Mouse (Mus musculus) hindbrain, embryonic 10.5 days (tissue): ENCODE data around the gene Mpzl3. TPM values are rescaled to one million over a fixed set of nuclear protein-coding genes. Genes with fewer than 3 reads are reported as not detected.
"Not testable (repeated sequence)": the region's sequence is repeated elsewhere in the genome, so short reads cannot be mapped to it uniquely, and the experiment has no call there.

ENCODE experiments used
- DNase-seq: peaks from one replicate; pipeline ENCODE4 v3.0.0-alpha.2; 2017; ENCODE audit warnings: low spot score
- H3K27ac ChIP-seq: fragments of 300-500 bp; sonication (generic); 2 replicates; pipeline ENCODE4 v1.5.1; 2016; ENCODE audit warnings: mild to moderate bottlenecking, moderate library complexity
- H3K27me3 ChIP-seq: fragments of 300-500 bp; sonication (generic); 2 replicates; pipeline ENCODE4 v1.6.1; 2016; ENCODE audit warnings: mild to moderate bottlenecking; ENCODE audit not compliant: poor library complexity, insufficient read depth, severe bottlenecking
- H3K36me3 ChIP-seq: fragments of 300-500 bp; sonication (generic); 2 replicates; pipeline ENCODE4 v1.6.1; 2016; ENCODE audit warnings: mild to moderate bottlenecking, moderate library complexity
- H3K4me1 ChIP-seq: fragments of 300-500 bp; sonication (generic); replicated peaks from 2 replicates; pipeline ENCODE4 v1.6.1; 2016; ENCODE audit warnings: mild to moderate bottlenecking
- H3K4me3 ChIP-seq: fragments of 300-500 bp; sonication (generic); 2 replicates; pipeline ENCODE4 v1.5.1; 2016; ENCODE audit warnings: mild to moderate bottlenecking, moderate library complexity
- H3K9me3 ChIP-seq: fragments of 300-500 bp; sonication (generic); 2 replicates; pipeline ENCODE4 v1.6.1; 2016; ENCODE audit warnings: mild to moderate bottlenecking, moderate library complexity
- WGBS: fragments of 180-500 bp; shearing (Covaris S2); methylation state at CpG from one replicate; pipeline ENCODE4 v1.1.7; 2016; 5-methylcytosine and 5-hydroxymethylcytosine counted together
- polyA plus RNA-seq: library from polyadenylated mRNA; unstranded; fragments of >200 nt; fragmentation: Nextera tagmentation; extraction: Ambion mirVana; gene quantifications from 2 replicates; pipeline ENCODE4 v1.2.1, GENCODE M21; 2016

Gene Mpzl3
- polyA plus RNA-seq, 1 experiment from 2014 or later, result 2.0 TPM

- Histone ChIP-seq H3K36me3 (no peaks in the 10 kb centered on the region), H3K27ac (no peak overlapping the region), H3K27me3 (peaks cover 8% of the 10 kb centered on the region; the same call in 1 of the 2 replicates), H3K9me3 (no peaks in the 10 kb centered on the region), H3K4me3 (no peak overlapping the region), H3K4me1 (no peaks in the 10 kb centered on the region)
- 72% methylated on average over 6 of the region's 6 CpGs for WGBS
- DNase-seq, result no peak
Observed at GRCm38 (mm10) chr9:45030341-45030740, 24.6 kb upstream of the Mpzl3 start.

- 78% methylated on average over 2 of the region's 2 CpGs for WGBS
- Histone ChIP-seq H3K27me3 (peaks cover 5% of the 10 kb centered on the region; the same call in 1 of the 2 replicates), H3K9me3 (no peaks in the 10 kb centered on the region), H3K36me3 (no peaks in the 10 kb centered on the region), H3K4me3 (no peak overlapping the region), H3K4me1 (no peaks in the 10 kb centered on the region), H3K27ac (no peak overlapping the region)
- DNase-seq, result no peak
Observed at GRCm38 (mm10) chr9:45032261-45032660, 22.7 kb upstream of the Mpzl3 start.

GRCm38 (mm10) chr9:45034526-45034925 is 20.5 kb upstream of the Mpzl3 start:
- 78% methylated on average over 3 of the region's 3 CpGs for WGBS
- H3K36me3 ChIP-seq, result no peaks in the 10 kb centered on the region
- H3K27ac ChIP-seq, result no peak overlapping the region
- peaks cover 15% of the 10 kb centered on the region for H3K27me3 ChIP-seq
- no peaks in the 10 kb centered on the region for H3K4me1 ChIP-seq
- H3K9me3 ChIP-seq, result no peaks in the 10 kb centered on the region
- no peak for DNase-seq
- H3K4me3 ChIP-seq, result no peak overlapping the region

- WGBS, result 91% methylated on average over 1 of the region's 1 CpGs
- H3K9me3 ChIP-seq, H3K36me3 ChIP-seq, H3K4me3 ChIP-seq, H3K27ac ChIP-seq, DNase-seq: not testable (repeated sequence)
- peaks cover 21% of the 10 kb centered on the region for H3K4me1 ChIP-seq
- H3K27me3 ChIP-seq, result peaks cover 48% of the 10 kb centered on the region
Observed at GRCm38 (mm10) chr9:45037803-45038202, 17.2 kb upstream of the Mpzl3 start.

- Histone ChIP-seq H3K4me3 (peak within 1 kb of the TSS; percentile 18; the same call in 1 of the 2 replicates), H3K27ac (no peak within 1 kb of the TSS), H3K27me3 (peaks cover 65% of the 10 kb centered on the region), H3K9me3 (no peaks in the 10 kb centered on the region), H3K4me1 (peaks cover 25% of the 10 kb centered on the region), H3K36me3 (no peaks in the 10 kb centered on the region)
- DNase-seq, result no peak
- WGBS, result 65% methylated on average over 5 of the region's 5 CpGs
Observed at GRCm38 (mm10) chr9:45039499-45039898, 15.5 kb upstream of the Mpzl3 start, which contains the start of gene Mpzl2. Mpzl2 (plus strand) TSS chr9:45039799.

GRCm38 (mm10) chr9:45040066-45040845 is 14.7 kb upstream of the Mpzl3 start:
- peaks cover 72% of the 10 kb centered on the region for H3K27me3 ChIP-seq
- H3K4me3 ChIP-seq, result peak overlapping the region; percentile 18; the same call in 1 of the 2 replicates
- peaks cover 25% of the 10 kb centered on the region for H3K4me1 ChIP-seq
- no peaks in the 10 kb centered on the region for H3K9me3 ChIP-seq
- no peak for DNase-seq
- WGBS, result 17% methylated on average over 14 of the region's 14 CpGs
- no peaks in the 10 kb centered on the region for H3K36me3 ChIP-seq
- no peak overlapping the region for H3K27ac ChIP-seq

GRCm38 (mm10) chr9:45041131-45041838 is 13.7 kb upstream of the Mpzl3 start:
- no peaks in the 10 kb centered on the region for H3K36me3 ChIP-seq
- H3K4me1 ChIP-seq, result peaks cover 25% of the 10 kb centered on the region
- no peak overlapping the region for H3K27ac ChIP-seq
- H3K4me3 ChIP-seq, result no peak overlapping the region
- peaks cover 72% of the 10 kb centered on the region for H3K27me3 ChIP-seq
- 34% methylated on average over 17 of the region's 17 CpGs for WGBS
- peak; percentile 10 for DNase-seq
- no peaks in the 10 kb centered on the region for H3K9me3 ChIP-seq

- Histone ChIP-seq H3K36me3 (no peaks in the 10 kb centered on the region), H3K27me3 (peaks cover 72% of the 10 kb centered on the region), H3K4me1 (peaks cover 25% of the 10 kb centered on the region), H3K9me3 (no peaks in the 10 kb centered on the region), H3K4me3 (peak overlapping the region; percentile 34), H3K27ac (peak overlapping the region; percentile 40; the same call in 1 of the 2 replicates)
- DNase-seq, result peak; percentile 29
- WGBS, result 1% methylated on average over 20 of the region's 20 CpGs
Observed at GRCm38 (mm10) chr9:45042056-45042720, 12.8 kb upstream of the Mpzl3 start.

- H3K4me1 ChIP-seq, result peaks cover 25% of the 10 kb centered on the region
- under 1% methylated on average over 10 of the region's 10 CpGs for WGBS
- H3K36me3 ChIP-seq, result no peaks in the 10 kb centered on the region
- H3K27me3 ChIP-seq, result peaks cover 72% of the 10 kb centered on the region
- no peaks in the 10 kb centered on the region for H3K9me3 ChIP-seq
- peak; percentile 16 for DNase-seq
- no peak overlapping the region for H3K27ac ChIP-seq
- peak overlapping the region; percentile 34 for H3K4me3 ChIP-seq
Observed at GRCm38 (mm10) chr9:45042947-45043346, 12.0 kb upstream of the Mpzl3 start.

- H3K4me3 ChIP-seq, result no peak overlapping the region
- H3K9me3 ChIP-seq, result no peaks in the 10 kb centered on the region
- H3K36me3 ChIP-seq, result no peaks in the 10 kb centered on the region
- 93% methylated on average over 16 of the region's 16 CpGs for WGBS
- H3K4me1 ChIP-seq, result peaks cover 12% of the 10 kb centered on the region
- no peak for DNase-seq
- H3K27ac ChIP-seq, result no peak overlapping the region
- peaks cover 34% of the 10 kb centered on the region for H3K27me3 ChIP-seq
Observed at GRCm38 (mm10) chr9:45046973-45047372, 8.0 kb upstream of the Mpzl3 start.

GRCm38 (mm10) chr9:45048511-45048910 is 6.5 kb upstream of the Mpzl3 start:
- Histone ChIP-seq H3K4me3 (no peak overlapping the region), H3K36me3 (no peaks in the 10 kb centered on the region), H3K27me3 (peaks cover 31% of the 10 kb centered on the region), H3K4me1 (no peaks in the 10 kb centered on the region; the same call in 1 of the 2 replicates), H3K27ac (no peak overlapping the region), H3K9me3 (no peaks in the 10 kb centered on the region)
- 29% methylated on average over 4 of the region's 4 CpGs for WGBS
- peak; percentile 4 for DNase-seq

- no peaks in the 10 kb centered on the region for H3K36me3 ChIP-seq
- no peak overlapping the region for H3K27ac ChIP-seq
- no peaks in the 10 kb centered on the region for H3K4me1 ChIP-seq
- no peak overlapping the region for H3K4me3 ChIP-seq
- no peak for DNase-seq
- no peaks in the 10 kb centered on the region for H3K9me3 ChIP-seq
- 78% methylated on average over 1 of the region's 1 CpGs for WGBS
- H3K27me3 ChIP-seq, result peaks cover 18% of the 10 kb centered on the region; the same call in 1 of the 2 replicates
Observed at GRCm38 (mm10) chr9:45049731-45050130, 5.3 kb upstream of the Mpzl3 start.
